Mouse (Mus musculus): ENCODE measurements around the gene Tmem11. TPM values are rescaled to one million over a fixed set of nuclear protein-coding genes. Genes with fewer than 3 reads are reported as not detected.

The Tmem11 gene
- polyA plus RNA-seq, 1 experiment: 58.8 TPM

GRCm38 (mm10) chr11:60825191-60825590, 53.9 kb downstream of the Tmem11 start:
- TF ChIP-seq CTCF (IDR thresholded peaks at IDR 0.05; ENCODE audit: borderline replicate concordance, extremely low read depth, insufficient read depth, insufficient read length) (no peak), POLR2A (IDR thresholded peaks at IDR 0.05; ENCODE audit: borderline replicate concordance, extremely low read depth, insufficient read depth, insufficient read length, poor library complexity, severe bottlenecking) (no peak)
- DNase-seq (ENCODE audit: low read depth): no peak

GRCm38 (mm10) chr11:60823771-60824170, 55.3 kb downstream of the Tmem11 start:
- TF ChIP-seq POLR2A (IDR thresholded peaks at IDR 0.05; ENCODE audit: borderline replicate concordance, extremely low read depth, insufficient read depth, insufficient read length, poor library complexity, severe bottlenecking) (no peak), CTCF (IDR thresholded peaks at IDR 0.05; ENCODE audit: borderline replicate concordance, extremely low read depth, insufficient read depth, insufficient read length) (no peak)
- no peak for DNase-seq (ENCODE audit: low read depth)

DNA sequence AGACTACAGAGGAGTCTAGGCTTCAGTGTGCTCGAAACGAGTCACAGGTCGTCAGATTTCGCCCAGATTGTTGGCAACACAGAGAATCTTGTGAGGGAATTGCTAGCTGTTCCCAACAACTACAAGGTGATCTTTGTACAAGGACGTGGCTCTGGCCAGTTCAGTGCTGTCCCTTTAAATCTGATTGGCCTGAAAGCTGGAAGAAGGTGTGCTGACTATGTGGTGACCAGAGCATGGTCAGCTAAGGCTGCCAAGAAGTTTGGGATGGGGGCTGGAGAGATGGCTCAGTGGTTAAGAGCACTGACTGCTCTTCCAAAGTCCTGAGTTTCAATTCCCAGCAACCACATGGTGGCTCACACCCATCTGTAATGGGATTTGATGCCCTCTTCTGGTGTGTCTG, 62.7 kb downstream of the Tmem11 start:
- no peak for TF ChIP-seq POLR2A (IDR thresholded peaks at IDR 0.05; ENCODE audit: borderline replicate concordance, extremely low read depth, insufficient read depth, insufficient read length, poor library complexity, severe bottlenecking)
- TF ChIP-seq CTCF (IDR thresholded peaks at IDR 0.05; ENCODE audit: borderline replicate concordance, extremely low read depth, insufficient read depth, insufficient read length): no peak
- no peak for DNase-seq (ENCODE audit: low read depth)

Other genes starting within 250 kb of the Tmem11 start
- gene Llgl1, start 179.5 kb downstream of the Tmem11 start, polyA plus RNA-seq (2012; rRNA removed): 123 and 152 TPM in 2 replicates
- gene Flii, start 152.0 kb downstream of the Tmem11 start, polyA plus RNA-seq (2012; rRNA removed): 152 and 157 TPM in 2 replicates
- 27.9 and 29.9 TPM in 2 replicates for gene Mief2, start 150.9 kb downstream of the Tmem11 start, polyA plus RNA-seq (2012; rRNA removed)
- gene Top3a, start 101.9 kb downstream of the Tmem11 start, polyA plus RNA-seq (2012; rRNA removed): 10.2 TPM in 2 replicates
- gene Smcr8, start 101.7 kb downstream of the Tmem11 start, polyA plus RNA-seq (2012; rRNA removed): 9.9 and 13.0 TPM in 2 replicates
- gene Shmt1, start 67.6 kb downstream of the Tmem11 start, polyA plus RNA-seq (2012; rRNA removed): 6.5 and 13.4 TPM in 2 replicates
- gene Dhrs7b, start 48.6 kb downstream of the Tmem11 start, polyA plus RNA-seq (2012; rRNA removed): 15.5 and 16.2 TPM in 2 replicates
- gene Natd1, start 35.5 kb upstream of the Tmem11 start, polyA plus RNA-seq (2012; rRNA removed): 51.5 and 54.6 TPM in 2 replicates
- 14.7 and 17.3 TPM in 2 replicates for gene Map2k3, start 52.8 kb upstream of the Tmem11 start, polyA plus RNA-seq (2012; rRNA removed)
- 4.4 and 7.3 TPM in 2 replicates for gene Kcnj12, start 143.3 kb upstream of the Tmem11 start, polyA plus RNA-seq (2012; rRNA removed)
- gene Tnfrsf13b, start 247.5 kb upstream of the Tmem11 start, polyA plus RNA-seq (2012; rRNA removed): 1.3 and 1.6 TPM in 2 replicates